16 mouse cellular contexts compared by ENCODE assay signal in the genomic region with DNA sequence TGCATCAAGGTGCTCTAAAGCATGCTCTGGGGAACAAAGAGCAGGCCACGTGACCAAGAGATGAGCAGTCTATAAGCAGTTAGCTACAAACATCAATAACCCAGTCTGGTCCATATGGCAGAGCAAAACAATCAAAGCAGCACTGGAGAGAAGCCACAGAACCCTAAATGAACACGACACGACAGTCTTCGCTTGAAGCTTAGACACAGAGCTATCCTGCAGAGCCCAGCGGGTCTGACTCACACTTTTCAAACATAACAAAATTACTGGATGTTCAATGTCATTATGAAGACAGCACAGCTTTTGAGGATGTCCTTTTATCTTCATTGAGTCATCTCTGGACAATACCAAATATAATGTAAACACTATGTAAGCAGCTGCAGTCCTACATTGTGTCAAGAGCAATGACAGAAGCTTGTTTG. TPM values are rescaled to one million over a fixed set of nuclear protein-coding genes. Genes with fewer than 3 reads are reported as not detected.
DNase-seq lines count a peak whose midpoint lies in the region; ATAC-seq and TF ChIP-seq lines count a peak whose summit lies in the region.
"Had no signal": no experiment of that assay in that cellular context is flagged by ENCODE, and none has a peak within 500 bp of the region (broad histone marks: within the 10 kb centered on the region; RNA-seq: fewer than 3 reads in every experiment).

No protein-coding gene starts in this region.

- no peaks in the 10 kb centered on the region for H3K36me3 ChIP-seq in midbrain, embryonic 15.5 days (replicated peaks)
- H3K36me3 ChIP-seq in midbrain, embryonic 13.5 days = peaks cover 6% of the 10 kb centered on the region
- peaks cover 2% of the 10 kb centered on the region; the same call in 1 of the 2 replicates for H3K36me3 ChIP-seq in hindbrain, postnatal 0 days (ENCODE audit: insufficient read depth, low read length)

- H3K4me1 ChIP-seq in midbrain, embryonic 15.5 days = no peaks in the 10 kb centered on the region
- no peaks in the 10 kb centered on the region for H3K4me1 ChIP-seq in midbrain, embryonic 13.5 days (replicated peaks)
- H3K4me1 ChIP-seq in hindbrain, postnatal 0 days (ENCODE audit: insufficient read depth, low read length) = no peaks in the 10 kb centered on the region

- ATAC-seq in frontal cortex, adult (ENCODE audit: low TSS enrichment) = 0 out of 2 replicates have a peak, but pooled peaks have one; percentile 23
- ATAC-seq in midbrain, embryonic 15.5 days (replicated peaks) = 0 out of 2 replicates have a peak, but pooled peaks have one; percentile 20
- ATAC-seq in midbrain, embryonic 13.5 days = no peak
- peak; percentile 67 for ATAC-seq in hindbrain, postnatal 0 days

- H3K4me3 ChIP-seq in midbrain, embryonic 15.5 days = no peak overlapping the region
- no peak overlapping the region for H3K4me3 ChIP-seq in midbrain, embryonic 13.5 days (replicated peaks)
- no peak overlapping the region for H3K4me3 ChIP-seq in hindbrain, postnatal 0 days (ENCODE audit: low read length)
- H3K4me3 ChIP-seq: liver, embryonic 15.5 days had no signal

- TF ChIP-seq CTCF in hindbrain, postnatal 0 days (IDR thresholded peaks at IDR 0.05; ENCODE audit: low read depth) = no peak

- no peak for DNase-seq in frontal cortex, postnatal 36 days (ENCODE audit: low spot score in 2 of 2)
- peak; percentile 13 for DNase-seq in hindbrain, postnatal 0 days (ENCODE audit: low spot score)
- no peak for DNase-seq in spleen, postnatal 14 days (ENCODE audit: low spot score in 2 of 2)
- no peak for DNase-seq in lung, postnatal 36 days
- DNase-seq: B cell, adult 2 months; cerebellum, adult 11 months; cerebellum, postnatal 14 days; gastrocnemius, postnatal 25 days; kidney, adult 9 months; kidney, postnatal 36 days; lung, postnatal 14 days; thymus, postnatal 4 days had no signal

- WGBS in midbrain, embryonic 15.5 days = 61% methylated on average over 5 of the region's 5 CpGs
- 73% methylated on average over 5 of the region's 5 CpGs for WGBS in midbrain, embryonic 13.5 days
- 38% methylated on average over 5 of the region's 5 CpGs for WGBS in hindbrain, postnatal 0 days

- no peaks in the 10 kb centered on the region for H3K9me3 ChIP-seq in midbrain, embryonic 15.5 days
- no peaks in the 10 kb centered on the region for H3K9me3 ChIP-seq in midbrain, embryonic 13.5 days
- no peaks in the 10 kb centered on the region for H3K9me3 ChIP-seq in hindbrain, postnatal 0 days (ENCODE audit: low read length)
- H3K9me3 ChIP-seq: liver, embryonic 15.5 days had no signal

- H3K27ac ChIP-seq in midbrain, embryonic 15.5 days = no peak overlapping the region
- no peak overlapping the region for H3K27ac ChIP-seq in midbrain, embryonic 13.5 days
- H3K27ac ChIP-seq in hindbrain, postnatal 0 days = no peak overlapping the region
- H3K27ac ChIP-seq: liver, embryonic 15.5 days had no signal

- H3K27me3 ChIP-seq in midbrain, embryonic 15.5 days (replicated peaks) = no peaks in the 10 kb centered on the region
- H3K27me3 ChIP-seq in midbrain, embryonic 13.5 days = no peaks in the 10 kb centered on the region
- no peaks in the 10 kb centered on the region for H3K27me3 ChIP-seq in hindbrain, postnatal 0 days (ENCODE audit: insufficient read depth, low read length)
- H3K27me3 ChIP-seq: liver, embryonic 15.5 days had no signal

- no peak overlapping the region for H3K9ac ChIP-seq in midbrain, embryonic 15.5 days
- H3K9ac ChIP-seq in midbrain, embryonic 13.5 days (replicated peaks) = no peak overlapping the region
- H3K9ac ChIP-seq in hindbrain, postnatal 0 days (replicated peaks; ENCODE audit: low read length) = no peak overlapping the region
- H3K9ac ChIP-seq: liver, embryonic 15.5 days had no signal

- no peak overlapping the region for H3K4me2 ChIP-seq in midbrain, embryonic 15.5 days
- H3K4me2 ChIP-seq in midbrain, embryonic 13.5 days (replicated peaks) = no peak overlapping the region
- H3K4me2 ChIP-seq in hindbrain, postnatal 0 days (ENCODE audit: low read depth, low read length) = no peak overlapping the region
- H3K4me2 ChIP-seq: liver, embryonic 15.5 days had no signal

RNA-seq across cellular contexts. Expression of a gene that starts 58.6 kb away (rescaled TPM):
- 4.4 and 5.4 TPM in 2 replicates for polyA plus RNA-seq in midbrain, embryonic 15.5 days (2015; fragmentation: Nextera tagmentation; extraction: Ambion mirVana)
- 7.5 and 7.7 TPM in 2 replicates for polyA plus RNA-seq in midbrain, embryonic 13.5 days (2015; fragmentation: Nextera tagmentation; extraction: Ambion mirVana)
- total RNA-seq in hindbrain, postnatal 0 days (2014; rRNA removed) = 6.3 and 7.8 TPM in 2 replicates
- 4.1 and 4.5 TPM in 2 replicates for polyA plus RNA-seq in hindbrain, postnatal 0 days (2015; fragmentation: Nextera tagmentation; extraction: Ambion mirVana)
